Mouse (Mus musculus): ENCODE data around the gene Hook2. TPM values are rescaled to one million over a fixed set of nuclear protein-coding genes. Genes with fewer than 3 reads are reported as not detected.
A peak's percentile ranks its signal among the peaks of the same experiment; 100 is the strongest.

The Hook2 gene
- polyA plus RNA-seq, 1 experiment from 2014 or later, result 7.7 TPM

DNA sequence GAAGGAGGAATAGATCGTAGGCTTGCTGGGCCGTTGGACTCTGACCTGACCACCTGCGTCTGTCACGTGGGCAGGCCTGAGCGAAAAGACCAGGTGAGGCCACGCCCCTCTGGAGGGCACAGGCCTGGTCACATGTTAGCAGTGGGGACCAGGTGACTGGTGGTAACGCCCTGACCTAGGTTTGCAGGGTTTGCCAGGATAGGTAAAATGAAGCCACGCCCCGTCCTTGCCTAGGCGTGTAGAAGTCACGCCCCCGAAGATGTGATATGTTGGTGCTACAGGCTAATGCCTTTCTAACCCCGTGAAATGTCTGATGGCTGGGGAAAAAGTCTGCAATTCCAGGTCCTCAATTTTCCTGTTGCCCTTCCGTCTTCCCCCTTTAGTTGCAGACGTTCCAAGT lies 433 bp downstream of the Hook2 start:
- H3K4me1 ChIP-seq (replicated peaks), result peaks cover 19% of the 10 kb centered on the region
- peak overlapping the region; percentile 67 for H3K4me3 ChIP-seq
- peak overlapping the region; percentile 83 for H3K9ac ChIP-seq
- no peaks in the 10 kb centered on the region; the same call in 1 of the 2 replicates for H3K9me3 ChIP-seq (replicated peaks)
- peak overlapping the region; percentile 98 for H3K4me2 ChIP-seq
- peaks cover 32% of the 10 kb centered on the region for H3K27me3 ChIP-seq (replicated peaks)
- 0 out of 2 replicates have a peak overlapping the region, but pooled peaks have one; percentile 29 for H3K27ac ChIP-seq (ENCODE audit: poor library complexity, severe bottlenecking)
- ATAC-seq (ENCODE audit: insufficient number of reproducible peaks, low FRiP score), result peak; percentile 72
- no peaks in the 10 kb centered on the region for H3K36me3 ChIP-seq
- WGBS, result 2% methylated on average over 15 of the region's 15 CpGs

GRCm38 (mm10) chr8:84994375-84994774 lies 4.0 kb downstream of the Hook2 start:
- peaks cover 39% of the 10 kb centered on the region for H3K27me3 ChIP-seq (replicated peaks)
- no peak overlapping the region for H3K27ac ChIP-seq (ENCODE audit: poor library complexity, severe bottlenecking)
- H3K4me1 ChIP-seq (replicated peaks), result peaks cover 15% of the 10 kb centered on the region
- ATAC-seq (ENCODE audit: insufficient number of reproducible peaks, low FRiP score), result no peak
- H3K9ac ChIP-seq, result no peak overlapping the region
- H3K4me3 ChIP-seq, result no peak overlapping the region
- no peaks in the 10 kb centered on the region for H3K36me3 ChIP-seq
- H3K9me3 ChIP-seq (replicated peaks), result no peaks in the 10 kb centered on the region
- H3K4me2 ChIP-seq, result no peak overlapping the region
- WGBS, result 86% methylated on average over 9 of the region's 9 CpGs

- no peak for ATAC-seq (ENCODE audit: insufficient number of reproducible peaks, low FRiP score)
- Histone ChIP-seq H3K27ac (ENCODE audit: poor library complexity, severe bottlenecking) (no peak overlapping the region), H3K4me2 (peak overlapping the region; percentile 16; the same call in 1 of the 2 replicates), H3K9me3 (replicated peaks) (no peaks in the 10 kb centered on the region), H3K36me3 (no peaks in the 10 kb centered on the region), H3K4me1 (replicated peaks) (peaks cover 12% of the 10 kb centered on the region), H3K9ac (no peak overlapping the region; the same call in 1 of the 2 replicates), H3K4me3 (no peak overlapping the region), H3K27me3 (replicated peaks) (peaks cover 39% of the 10 kb centered on the region)
- WGBS, result 33% methylated on average over 25 of the region's 25 CpGs
Observed at GRCm38 (mm10) chr8:84995680-84996079, 5.3 kb downstream of the Hook2 start.

DNA sequence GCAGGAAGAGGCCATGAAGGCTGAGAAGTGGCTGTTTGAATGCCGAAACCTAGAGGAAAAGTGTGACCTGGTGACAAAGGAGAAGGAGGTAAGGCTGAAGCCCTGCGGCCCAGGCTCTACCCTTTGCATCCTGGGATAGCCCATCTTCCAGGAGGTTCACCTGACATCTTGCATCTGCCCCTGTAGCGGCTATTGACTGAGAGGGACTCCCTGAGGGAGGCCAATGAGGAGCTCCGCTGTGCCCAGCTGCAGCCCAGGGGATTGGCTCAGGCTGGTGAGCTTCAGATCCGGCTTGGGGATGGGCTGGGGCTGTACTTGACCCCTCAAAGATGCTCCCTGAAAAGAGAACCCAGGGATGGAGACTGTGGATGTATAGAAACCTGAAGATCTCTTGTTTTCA lies 6.6 kb downstream of the Hook2 start:
- no peak overlapping the region for H3K9ac ChIP-seq
- H3K36me3 ChIP-seq, result 0 out of 2 replicates have a peak, but pooled peaks cover 3% of the 10 kb centered on the region
- H3K4me3 ChIP-seq, result no peak overlapping the region
- peaks cover 39% of the 10 kb centered on the region for H3K27me3 ChIP-seq (replicated peaks)
- H3K4me2 ChIP-seq, result no peak overlapping the region
- 78% methylated on average over 5 of the region's 5 CpGs for WGBS
- peaks cover 6% of the 10 kb centered on the region; the same call in 1 of the 2 replicates for H3K4me1 ChIP-seq (replicated peaks)
- no peak overlapping the region for H3K27ac ChIP-seq (ENCODE audit: poor library complexity, severe bottlenecking)
- no peaks in the 10 kb centered on the region for H3K9me3 ChIP-seq (replicated peaks)
- ATAC-seq (ENCODE audit: insufficient number of reproducible peaks, low FRiP score), result no peak

GRCm38 (mm10) chr8:84997649-84998295 lies 7.4 kb downstream of the Hook2 start:
- peaks cover 44% of the 10 kb centered on the region for H3K27me3 ChIP-seq (replicated peaks)
- no peak overlapping the region for H3K27ac ChIP-seq (ENCODE audit: poor library complexity, severe bottlenecking)
- H3K9me3 ChIP-seq (replicated peaks), result no peaks in the 10 kb centered on the region
- 0 out of 2 replicates have a peak, but pooled peaks cover 3% of the 10 kb centered on the region for H3K36me3 ChIP-seq
- 6% methylated on average over 19 of the region's 19 CpGs for WGBS
- H3K9ac ChIP-seq, result peak overlapping the region; percentile 54; the same call in 1 of the 2 replicates
- no peak overlapping the region for H3K4me3 ChIP-seq
- peak; percentile 56; the same call in 1 of the 2 replicates for ATAC-seq (ENCODE audit: insufficient number of reproducible peaks, low FRiP score)
- peak overlapping the region; percentile 52 for H3K4me2 ChIP-seq
- peaks cover 6% of the 10 kb centered on the region; the same call in 1 of the 2 replicates for H3K4me1 ChIP-seq (replicated peaks)

DNA sequence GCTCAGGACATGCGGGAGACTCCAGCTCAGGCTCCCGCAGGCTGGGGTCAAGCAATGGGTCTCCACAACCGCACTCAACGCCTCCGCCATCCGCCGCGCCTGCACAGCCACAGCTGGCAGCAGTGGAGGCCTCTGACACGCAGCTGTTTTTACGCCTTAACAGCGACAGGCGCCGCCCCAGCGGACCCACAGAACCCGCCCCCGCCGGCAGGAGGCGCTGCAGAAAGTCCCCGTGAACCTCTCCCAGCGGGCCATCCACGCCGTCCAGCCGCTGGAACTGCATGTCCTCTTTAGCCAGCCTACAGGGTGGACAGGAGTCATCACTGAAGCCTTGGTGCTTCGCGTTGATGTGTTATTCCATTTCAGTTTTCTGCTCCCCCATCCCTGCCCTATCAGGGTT lies 17.3 kb downstream of the Hook2 start:
- Histone ChIP-seq H3K36me3 (no peaks in the 10 kb centered on the region), H3K27me3 (replicated peaks) (peaks cover 72% of the 10 kb centered on the region), H3K9me3 (replicated peaks) (no peaks in the 10 kb centered on the region), H3K4me1 (replicated peaks) (no peaks in the 10 kb centered on the region; the same call in 1 of the 2 replicates), H3K27ac (ENCODE audit: poor library complexity, severe bottlenecking) (no peak overlapping the region), H3K9ac (no peak overlapping the region), H3K4me2 (0 out of 2 replicates have a peak overlapping the region, but pooled peaks have one; percentile 7), H3K4me3 (no peak overlapping the region)
- WGBS, result 13% methylated on average over 25 of the region's 25 CpGs
- no peak for ATAC-seq (ENCODE audit: insufficient number of reproducible peaks, low FRiP score)

GRCm38 (mm10) chr8:85011242-85011641 lies 20.8 kb downstream of the Hook2 start:
- Histone ChIP-seq H3K9ac (no peak overlapping the region), H3K27ac (ENCODE audit: poor library complexity, severe bottlenecking) (no peak overlapping the region), H3K27me3 (replicated peaks) (peaks cover 84% of the 10 kb centered on the region), H3K36me3 (no peaks in the 10 kb centered on the region), H3K4me3 (no peak overlapping the region), H3K4me1 (replicated peaks) (peaks cover 4% of the 10 kb centered on the region; the same call in 1 of the 2 replicates), H3K4me2 (no peak overlapping the region), H3K9me3 (replicated peaks) (no peaks in the 10 kb centered on the region)
- no peak for ATAC-seq (ENCODE audit: insufficient number of reproducible peaks, low FRiP score)
- WGBS, result 14% methylated on average over 28 of the region's 28 CpGs

DNA sequence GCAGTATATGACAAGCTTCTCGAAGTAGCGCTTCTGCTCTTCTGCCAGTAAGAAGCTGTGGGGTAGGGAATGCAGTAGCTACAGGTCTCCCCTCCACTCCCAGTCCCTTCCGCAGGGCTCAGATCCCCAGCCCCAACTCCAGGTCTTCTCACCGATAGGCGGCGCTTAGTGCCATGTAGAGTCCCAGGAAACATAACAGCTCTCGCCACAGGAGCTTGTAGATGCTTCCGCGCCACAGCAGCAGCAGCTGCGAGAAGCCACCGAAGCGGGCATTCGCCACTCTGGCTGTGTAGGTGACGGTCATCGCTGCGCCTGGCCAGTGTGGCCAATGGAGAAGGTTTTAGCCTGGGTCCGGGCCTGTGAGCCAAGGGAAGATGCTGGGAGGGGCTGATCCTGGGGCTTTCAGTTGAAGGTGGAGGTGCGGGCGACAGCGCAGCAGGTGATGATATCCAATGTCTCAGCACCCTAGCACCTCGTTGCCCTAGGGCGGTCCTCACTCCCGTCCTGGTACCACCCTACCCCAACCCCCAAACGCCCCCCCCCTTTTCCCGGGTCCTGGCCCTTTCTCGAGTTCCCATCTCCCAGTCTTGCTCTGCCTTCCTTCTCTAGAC lies 22.9 kb downstream of the Hook2 start:
- Histone ChIP-seq H3K27ac (ENCODE audit: poor library complexity, severe bottlenecking) (no peak overlapping the region), H3K9me3 (replicated peaks) (no peaks in the 10 kb centered on the region), H3K4me1 (replicated peaks) (0 out of 2 replicates have a peak, but pooled peaks cover 4% of the 10 kb centered on the region), H3K36me3 (peaks cover 9% of the 10 kb centered on the region), H3K4me2 (peak overlapping the region; percentile 66), H3K9ac (peak overlapping the region; percentile 60), H3K27me3 (replicated peaks) (peaks cover 65% of the 10 kb centered on the region), H3K4me3 (peak overlapping the region; percentile 34)
- 4% methylated on average over 25 of the region's 26 CpGs for WGBS
- no peak for ATAC-seq (ENCODE audit: insufficient number of reproducible peaks, low FRiP score)

DNA sequence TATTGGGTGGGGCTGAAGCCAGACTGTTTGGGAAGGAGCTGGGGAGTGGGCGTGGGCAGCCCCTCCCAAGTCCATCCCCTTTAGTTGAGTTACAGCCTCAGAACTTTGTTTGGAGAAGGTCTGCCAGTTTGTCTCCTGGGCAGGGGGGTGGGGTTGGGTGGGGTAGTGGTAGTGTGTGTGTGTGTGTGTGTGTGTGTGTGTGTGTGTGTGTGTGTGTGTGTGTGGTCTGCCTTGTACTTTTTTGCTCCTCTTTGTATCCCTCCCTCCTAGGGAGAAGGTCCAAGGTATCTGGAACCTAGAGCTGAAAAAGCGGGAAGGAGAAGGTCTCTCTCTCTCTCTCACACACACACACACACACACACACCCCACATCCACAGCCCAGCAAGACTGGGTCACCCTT lies 24.0 kb downstream of the Hook2 start, which contains the start of gene Best2:
Gene Best2 (minus strand): TSS at position 101 of the 400 bp plus-strand sequence.
- Histone ChIP-seq H3K9me3 (replicated peaks) (no peaks in the 10 kb centered on the region), H3K27me3 (replicated peaks) (peaks cover 54% of the 10 kb centered on the region), H3K27ac (ENCODE audit: poor library complexity, severe bottlenecking) (no peak within 1 kb of the TSS), H3K4me3 (peak within 1 kb of the TSS; percentile 34), H3K36me3 (peaks cover 20% of the 10 kb centered on the region), H3K4me2 (peak within 1 kb of the TSS; percentile 66), H3K9ac (peak within 1 kb of the TSS; percentile 60), H3K4me1 (replicated peaks) (0 out of 2 replicates have a peak, but pooled peaks cover 4% of the 10 kb centered on the region)
- 45% methylated on average over 2 of the region's 2 CpGs for WGBS
- ATAC-seq (ENCODE audit: insufficient number of reproducible peaks, low FRiP score), result no peak

GRCm38 (mm10) chr8:85016724-85017123 lies 26.3 kb downstream of the Hook2 start:
- ATAC-seq (ENCODE audit: insufficient number of reproducible peaks, low FRiP score), result no peak
- Histone ChIP-seq H3K27ac (ENCODE audit: poor library complexity, severe bottlenecking) (no peak overlapping the region), H3K9ac (no peak overlapping the region), H3K4me2 (no peak overlapping the region), H3K9me3 (replicated peaks) (no peaks in the 10 kb centered on the region), H3K36me3 (peaks cover 43% of the 10 kb centered on the region), H3K4me3 (no peak overlapping the region), H3K27me3 (replicated peaks) (peaks cover 37% of the 10 kb centered on the region), H3K4me1 (replicated peaks) (0 out of 2 replicates have a peak, but pooled peaks cover 4% of the 10 kb centered on the region)
- WGBS, result 68% methylated on average over 10 of the region's 10 CpGs

GRCm38 (mm10) chr8:85017209-85017608 lies 26.8 kb downstream of the Hook2 start:
- Histone ChIP-seq H3K9ac (no peak overlapping the region), H3K4me2 (no peak overlapping the region), H3K4me3 (no peak overlapping the region), H3K4me1 (replicated peaks) (0 out of 2 replicates have a peak, but pooled peaks cover 4% of the 10 kb centered on the region), H3K9me3 (replicated peaks) (no peaks in the 10 kb centered on the region), H3K36me3 (peaks cover 48% of the 10 kb centered on the region), H3K27me3 (replicated peaks) (peaks cover 32% of the 10 kb centered on the region), H3K27ac (ENCODE audit: poor library complexity, severe bottlenecking) (no peak overlapping the region)
- WGBS, result 50% methylated on average over 5 of the region's 5 CpGs
- ATAC-seq (ENCODE audit: insufficient number of reproducible peaks, low FRiP score), result no peak
